Mouse (Mus musculus) heart, adult 18-20 months (tissue): ENCODE results near the gene Nasp. TPM values are rescaled to one million over a fixed set of nuclear protein-coding genes. Genes with fewer than 3 reads are reported as not detected.
A peak's percentile ranks its signal among the peaks of the same experiment; 100 is the strongest.

Source experiments
- DNase-seq, 2 experiments: peaks; one replicate each; pipeline ENCODE4 v3.0.0; 2021 to 2022; ENCODE audit warnings: mixed read lengths in 1 of 2
- total RNA-seq, 2 experiments: library from RNA; stranded (reverse); gene quantifications; 2 replicates each; pipeline ENCODE4 v1.2.3; 2021

Nasp gene
- total RNA-seq, 2 experiments from 2014 or later, result 14.5 to 16.2 TPM

DNA sequence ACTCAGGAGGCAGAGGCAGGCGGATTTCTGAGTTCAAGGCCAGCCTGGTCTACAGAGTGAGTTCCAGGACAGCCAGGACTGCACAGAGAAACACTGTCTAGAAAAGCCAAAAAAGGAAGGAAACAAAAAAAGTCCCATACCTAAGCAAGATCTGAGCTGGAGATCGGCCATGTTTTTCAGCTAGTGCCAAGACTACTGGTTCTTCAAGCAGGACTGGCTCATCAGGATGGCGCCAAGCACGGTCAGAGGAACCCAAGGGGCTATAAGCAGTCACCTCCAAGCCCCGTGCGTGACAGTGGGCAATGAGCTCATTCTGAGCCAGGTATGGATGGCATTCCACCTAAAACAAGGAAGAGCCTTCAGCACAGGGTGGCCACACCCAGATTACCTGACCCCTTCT lies 11.1 kb upstream of the Nasp start:
- DNase-seq, result no peak

DNA sequence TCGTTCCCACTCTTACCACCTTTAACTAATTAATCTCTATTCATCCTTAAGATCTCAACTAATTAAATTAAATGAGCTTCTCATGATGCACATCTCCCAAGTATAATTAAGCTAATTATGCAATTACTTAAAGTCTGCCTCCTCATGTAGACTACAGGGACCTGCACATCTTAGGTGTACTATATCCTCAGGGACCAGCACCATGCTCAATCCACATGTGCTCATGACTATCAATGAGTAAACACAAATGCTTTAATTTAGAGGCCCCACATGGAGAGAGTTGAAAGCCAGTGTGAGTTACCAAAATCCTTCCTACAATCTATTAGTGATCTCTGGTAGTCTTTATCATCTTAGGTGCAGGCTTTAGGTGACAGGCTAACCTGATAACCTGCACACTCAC lies 7.5 kb upstream of the Nasp start:
- DNase-seq, result no peak

DNA sequence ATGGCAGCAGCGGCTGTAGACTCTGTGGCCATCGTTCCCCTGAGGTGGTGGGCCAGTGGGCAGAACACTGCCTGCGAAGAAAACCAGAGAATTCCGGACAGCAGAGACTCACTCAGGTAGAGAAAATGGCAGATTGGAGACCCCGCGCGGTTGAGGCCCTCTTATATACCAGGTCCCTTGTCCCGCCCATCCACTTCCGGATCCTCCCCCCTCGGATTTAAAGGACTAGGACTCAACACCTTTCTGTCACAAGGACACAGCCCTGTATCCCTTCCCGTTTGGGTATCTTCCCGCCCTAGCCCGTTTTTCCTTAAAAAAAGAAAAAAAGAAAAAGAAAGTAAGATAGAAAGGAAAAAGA lies 403 bp downstream of the Nasp start:
- peak; percentile 95 to 98 for DNase-seq

DNA sequence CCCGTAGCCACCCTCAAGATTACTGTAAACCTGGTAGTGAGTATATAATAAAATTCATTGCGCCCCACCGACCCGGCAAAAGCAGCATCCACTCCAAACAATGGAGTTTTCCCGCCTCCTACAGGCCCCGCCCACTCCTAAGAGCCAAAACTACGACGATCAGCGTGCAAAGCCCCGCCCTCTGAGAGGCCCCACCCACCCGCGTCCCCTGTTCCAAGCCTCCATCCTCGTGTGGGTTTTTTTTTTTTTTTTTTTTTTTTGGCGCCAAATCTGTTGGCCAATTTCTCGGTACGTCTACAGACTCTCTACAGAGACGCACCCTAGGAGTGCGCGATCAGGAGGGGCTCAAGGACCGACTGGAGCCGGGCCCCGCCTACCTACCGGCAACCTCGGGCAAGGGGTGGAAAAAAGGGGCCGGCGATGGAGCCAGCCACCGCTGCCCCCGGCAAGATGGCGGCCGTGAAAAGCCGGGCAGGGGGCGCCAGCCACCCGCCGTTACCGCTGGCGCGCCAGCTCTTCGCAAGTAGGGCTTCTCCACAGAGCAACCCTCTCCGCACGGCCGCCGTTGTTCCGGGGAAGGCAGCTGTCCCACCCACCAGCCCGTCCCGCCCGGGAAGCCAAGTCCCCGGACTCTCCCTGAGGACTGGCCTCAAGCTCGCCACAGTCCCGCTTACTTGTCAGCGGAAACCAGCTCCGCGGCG lies 933 bp downstream of the Nasp start:
- peak; percentile 82 to 88 for DNase-seq

DNA sequence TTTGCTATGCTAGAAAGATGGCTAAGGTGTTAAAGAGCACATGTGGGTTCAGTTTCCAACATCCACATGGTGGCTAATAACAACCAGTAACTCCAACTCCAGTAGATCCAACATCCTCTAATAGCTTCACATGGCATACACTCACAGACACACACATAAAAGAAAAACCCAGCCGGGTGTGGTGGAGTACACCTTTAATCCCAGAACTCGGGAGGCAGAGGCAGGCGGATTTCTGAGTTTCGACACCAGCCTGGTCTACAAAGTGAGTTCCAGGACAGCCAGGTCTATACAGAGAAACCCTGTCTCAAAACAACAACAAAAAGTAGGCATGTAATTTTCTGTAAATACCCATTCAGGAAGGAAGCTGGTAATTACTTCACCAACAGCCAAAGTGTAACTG lies 2.9 kb downstream of the Nasp start:
- DNase-seq, result no peak

DNA sequence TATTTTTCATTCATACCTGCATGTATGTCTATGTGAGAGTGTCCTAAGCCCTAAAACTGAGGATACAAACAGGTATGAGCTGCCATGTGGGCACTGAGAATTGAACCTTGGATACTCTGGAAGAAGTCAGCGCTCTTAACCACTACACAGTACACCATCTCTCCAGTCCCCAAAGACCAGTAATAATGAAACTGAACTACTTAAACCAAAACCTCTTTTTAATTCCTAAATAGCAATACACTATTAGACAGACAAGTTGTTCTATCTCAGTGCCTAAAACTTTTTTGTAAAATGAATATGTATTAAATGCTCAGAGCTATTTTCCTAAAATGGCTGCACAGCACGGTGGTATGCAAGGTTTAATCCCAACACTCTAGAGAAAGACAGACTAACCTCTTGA lies 12.5 kb downstream of the Nasp start:
- DNase-seq, result no peak

DNA sequence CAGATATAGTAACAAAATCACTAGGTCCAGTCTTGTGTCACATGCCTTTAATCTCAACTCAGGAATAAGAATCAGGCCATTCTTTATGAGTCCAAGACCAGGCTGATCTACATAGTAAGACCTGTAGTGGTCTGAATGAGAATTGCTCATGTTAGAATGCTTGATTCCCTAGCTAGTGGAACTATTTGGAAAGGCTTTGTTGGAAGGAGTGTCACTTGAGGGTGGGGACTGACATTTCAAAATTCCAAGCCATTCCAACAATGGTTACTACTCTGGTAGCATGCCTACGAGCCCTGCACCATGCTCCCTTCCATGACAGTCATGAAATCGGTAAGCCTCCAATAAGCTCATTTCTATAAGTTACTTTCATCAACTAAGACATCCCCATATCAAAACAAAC lies 15.1 kb downstream of the Nasp start:
- no peak for DNase-seq

DNA sequence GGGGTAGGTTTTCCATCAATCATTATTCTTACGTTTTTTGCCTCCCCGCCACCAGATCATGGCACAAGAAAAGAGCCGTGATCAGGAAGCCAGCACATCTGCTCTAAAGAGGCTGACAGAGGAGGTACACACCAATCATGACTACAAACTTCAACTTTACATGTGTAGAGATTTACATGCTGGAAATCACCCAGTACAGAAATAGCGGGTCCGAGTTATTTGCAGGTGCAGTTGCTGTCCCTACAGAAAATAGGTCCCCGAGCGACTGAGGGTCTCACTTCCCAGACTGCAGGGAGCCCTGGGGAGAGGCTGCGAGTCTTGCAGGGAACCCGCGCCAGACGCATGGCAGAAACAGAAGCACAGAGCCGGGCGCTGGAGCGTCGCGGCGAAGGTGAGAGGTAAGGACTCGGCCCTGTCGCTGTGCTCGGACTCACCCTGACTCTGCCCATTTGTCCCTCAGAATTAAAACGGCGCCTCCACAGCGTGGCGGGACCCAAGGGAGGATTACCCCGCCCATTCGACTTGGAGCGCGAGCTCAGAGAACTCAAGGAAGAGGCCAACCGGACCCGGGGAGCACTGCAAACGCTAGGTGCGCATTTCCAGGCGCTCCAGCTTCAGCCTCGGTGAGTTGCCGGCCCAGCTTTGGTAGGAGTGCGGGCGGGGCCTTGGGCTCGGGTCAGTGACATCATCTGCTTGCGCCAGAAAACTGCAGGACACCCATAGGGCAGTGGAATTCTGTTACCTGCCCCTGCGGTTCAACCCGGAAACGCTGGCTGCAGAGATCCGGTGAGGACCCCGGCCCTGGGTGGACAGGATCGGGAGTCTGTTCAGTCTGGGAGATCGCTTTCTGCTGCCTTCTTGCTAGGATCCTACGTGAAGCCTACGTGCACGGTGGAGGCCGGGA lies 30.5 kb downstream of the Nasp start:
- peak; percentile 92 to 93 for DNase-seq

DNA sequence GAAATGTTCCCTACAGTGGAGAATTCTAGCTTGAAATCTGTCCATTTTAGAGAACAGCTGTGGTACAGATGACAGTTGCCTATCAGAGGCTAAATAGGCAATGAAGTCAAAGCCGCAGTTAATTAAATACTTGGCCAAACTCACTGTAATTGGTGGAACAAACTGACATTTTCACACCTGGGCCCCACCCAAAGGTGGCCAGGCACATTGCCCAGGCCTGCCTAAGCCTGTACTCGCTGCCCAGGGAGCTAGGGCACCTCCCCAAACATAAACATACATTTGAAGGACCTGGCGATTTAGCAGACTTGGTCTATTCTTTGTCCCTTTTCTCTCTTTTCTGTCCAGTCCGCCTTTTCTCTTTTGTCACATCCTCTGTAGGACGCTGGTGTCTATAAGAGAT lies 31.4 kb downstream of the Nasp start, which contains the start of gene Ccdc17:
Gene Ccdc17 (plus strand): TSS at position 276 of the 400 bp plus-strand sequence.
- DNase-seq, result no peak

DNA sequence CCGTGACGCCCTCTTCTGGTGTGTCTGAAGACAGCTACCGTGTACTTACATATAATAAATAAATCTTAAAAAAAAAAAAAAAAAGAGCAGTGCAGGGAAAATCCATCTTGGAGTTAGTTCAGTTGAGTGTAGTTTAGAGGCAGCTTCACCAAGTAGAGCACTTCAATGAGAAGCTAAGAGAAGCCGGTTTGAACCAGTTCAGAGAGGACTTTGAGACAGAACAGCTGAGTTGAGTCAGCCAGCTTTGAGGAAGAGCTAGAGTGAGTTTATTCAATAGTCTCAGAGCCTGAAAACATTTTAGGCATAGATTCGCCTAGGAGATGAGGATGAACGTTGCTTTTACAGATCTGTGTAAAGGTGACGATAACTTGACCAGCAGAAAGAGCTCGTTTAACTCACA lies 31.9 kb downstream of the Nasp start:
- no peak for DNase-seq

DNA sequence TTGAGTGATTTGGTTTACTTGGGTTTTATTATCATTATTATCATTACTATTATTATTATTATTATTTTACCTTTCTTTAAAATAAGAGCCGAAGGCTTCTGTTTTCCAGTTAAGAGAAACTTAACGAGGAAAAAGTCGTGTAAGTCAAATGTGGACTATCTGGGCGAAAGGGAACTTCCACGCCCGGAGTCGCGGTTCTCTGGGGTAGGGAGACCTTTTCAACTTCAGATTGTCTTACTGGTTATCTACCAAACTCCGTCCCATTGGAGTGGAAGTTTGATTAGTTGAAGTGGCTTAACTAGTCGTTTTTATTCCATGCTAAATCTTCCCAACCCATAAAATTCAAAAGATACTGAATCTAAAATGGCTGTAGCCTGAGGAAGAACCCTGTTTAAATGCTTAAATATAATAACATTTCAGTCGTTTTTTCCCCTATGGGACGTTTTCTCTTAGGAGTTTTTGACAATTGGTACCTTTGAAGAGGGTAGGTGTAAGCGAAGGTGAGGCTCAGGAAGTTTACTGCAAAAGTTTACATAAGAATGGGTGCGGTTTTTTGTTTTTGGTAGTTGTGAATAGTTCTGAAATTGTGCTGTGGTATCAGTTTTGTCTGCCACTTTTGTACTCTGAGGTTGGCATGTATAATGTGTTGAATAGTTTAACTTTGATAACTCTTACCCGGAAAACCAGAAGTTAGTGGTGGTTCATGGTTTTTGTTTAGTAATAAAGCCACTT lies 69.4 kb downstream of the Nasp start:
- no peak for DNase-seq

DNA sequence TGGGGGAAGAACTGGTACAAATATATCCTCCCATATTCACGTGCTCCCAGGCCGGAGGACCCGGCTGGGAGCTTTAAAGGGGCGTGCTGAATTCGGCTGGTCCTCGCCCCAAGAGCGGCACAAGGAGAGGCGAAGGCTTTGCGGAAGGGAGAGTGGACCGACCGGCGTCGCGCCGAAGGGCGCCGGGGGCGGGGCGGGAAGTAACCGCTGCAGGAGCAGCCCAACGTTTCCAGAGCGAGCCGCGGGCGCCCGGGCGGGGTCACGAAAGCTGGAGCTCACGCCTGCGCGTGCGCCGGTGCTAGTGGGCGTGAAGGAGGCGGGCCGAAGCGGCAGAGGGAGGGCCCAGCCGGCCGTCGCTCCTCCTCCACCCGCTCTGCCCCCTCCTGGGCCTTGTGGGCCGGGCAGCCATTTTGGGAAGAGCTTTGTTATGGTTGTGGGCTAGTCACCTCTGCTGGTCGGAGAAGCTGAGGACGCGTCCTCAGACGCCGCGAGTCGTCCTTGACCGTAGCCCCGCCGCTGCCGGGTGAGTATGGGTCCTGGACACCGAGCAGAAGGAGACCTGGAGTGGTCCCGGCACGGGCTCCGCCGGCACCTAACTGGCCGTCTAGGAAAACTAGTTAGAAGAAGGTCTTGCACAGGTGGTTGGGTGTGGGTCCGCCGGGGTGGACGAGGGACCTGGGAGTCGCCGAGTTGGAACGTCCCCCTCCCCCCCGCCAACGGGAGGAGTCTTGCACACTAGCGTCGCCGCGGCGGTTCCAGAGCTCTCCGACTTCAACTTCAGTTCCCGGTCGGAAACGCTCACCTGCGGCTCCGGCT lies 70.2 kb downstream of the Nasp start, which contains the start of gene Gpbp1l1:
Gene Gpbp1l1 (plus strand): TSS at position 353 of the 816 bp plus-strand sequence.
- DNase-seq, result peak; percentile 97 to 98

DNA sequence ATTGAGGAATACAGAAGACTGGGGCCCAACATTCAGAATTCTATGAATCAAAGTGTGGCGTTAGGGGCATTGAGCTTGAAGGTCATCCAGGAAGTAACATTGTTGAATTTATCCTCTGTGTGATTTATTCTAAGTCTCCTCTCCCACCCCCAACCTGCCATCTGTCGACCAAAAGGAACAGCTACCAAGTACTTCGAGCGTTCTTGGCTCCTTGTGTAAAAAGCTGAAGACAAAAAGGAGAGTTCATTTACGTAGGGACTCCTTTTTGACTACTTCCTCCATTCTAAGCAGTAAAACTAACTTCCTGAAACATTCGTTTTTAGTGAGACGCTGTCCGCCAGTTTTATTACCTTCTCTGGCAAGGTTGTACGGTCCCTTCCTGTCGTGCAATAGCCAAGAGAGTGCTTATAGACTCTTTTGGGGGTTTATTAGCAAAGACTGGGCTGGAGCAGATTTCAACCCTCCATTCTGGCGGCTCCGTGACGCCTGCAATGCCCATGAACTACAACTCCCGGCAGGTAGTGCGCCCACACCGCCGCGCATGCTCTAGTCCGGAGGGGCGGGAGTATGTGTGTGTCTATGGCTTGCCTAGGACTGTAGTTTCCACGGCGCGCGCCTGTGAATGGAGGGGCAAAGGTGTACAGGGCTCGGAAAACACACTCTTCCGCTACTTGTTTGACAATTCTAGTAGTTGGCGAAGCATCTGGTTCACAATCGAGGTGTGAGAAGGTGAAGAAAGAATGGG lies 71.0 kb downstream of the Nasp start:
- DNase-seq, result peak; percentile 96 to 98

DNA sequence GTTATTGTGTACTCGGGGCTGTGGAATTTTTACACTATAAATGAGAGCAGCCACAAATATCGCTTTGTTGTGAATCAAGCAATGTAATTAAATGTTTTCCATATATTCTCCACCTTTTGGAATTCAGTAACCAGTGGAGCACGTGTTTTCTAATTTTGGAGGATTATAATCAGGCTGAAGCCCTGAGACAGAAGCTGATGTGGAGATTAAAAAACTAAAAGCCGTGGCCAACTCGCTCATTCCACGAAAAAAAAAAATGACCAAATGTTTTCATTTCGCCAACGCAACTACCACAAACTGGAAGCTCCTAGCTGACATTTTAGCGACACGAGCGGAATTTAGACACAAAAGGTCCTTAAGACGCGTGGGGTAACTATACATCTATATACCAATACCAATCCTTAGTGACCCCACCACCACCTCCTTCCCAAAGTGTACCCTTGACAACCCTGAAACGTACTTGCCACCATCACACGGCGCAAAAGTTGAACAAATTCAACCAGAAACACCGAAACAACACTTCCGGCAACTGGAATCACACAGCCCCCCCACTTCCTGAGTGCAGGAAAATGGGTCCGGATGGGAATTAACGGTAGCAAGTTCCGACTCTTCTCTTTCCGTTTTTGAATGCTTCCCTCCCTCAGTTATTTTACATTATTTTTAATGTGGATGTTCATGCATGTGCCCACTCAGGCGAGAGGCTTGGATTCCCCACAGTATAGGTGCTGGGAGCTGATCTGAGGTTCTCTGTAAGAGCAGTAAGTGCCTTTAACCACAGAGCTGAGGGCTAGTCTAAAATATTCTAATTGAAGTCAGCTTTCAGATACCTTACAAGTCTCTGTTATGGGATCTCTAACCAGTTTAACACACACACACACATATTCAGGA lies 72.1 kb downstream of the Nasp start, which contains the start of gene Tmem69:
Gene Tmem69 (minus strand): TSS at position 524 of the 888 bp plus-strand sequence.
- DNase-seq, result peak; percentile 80 to 91

DNA sequence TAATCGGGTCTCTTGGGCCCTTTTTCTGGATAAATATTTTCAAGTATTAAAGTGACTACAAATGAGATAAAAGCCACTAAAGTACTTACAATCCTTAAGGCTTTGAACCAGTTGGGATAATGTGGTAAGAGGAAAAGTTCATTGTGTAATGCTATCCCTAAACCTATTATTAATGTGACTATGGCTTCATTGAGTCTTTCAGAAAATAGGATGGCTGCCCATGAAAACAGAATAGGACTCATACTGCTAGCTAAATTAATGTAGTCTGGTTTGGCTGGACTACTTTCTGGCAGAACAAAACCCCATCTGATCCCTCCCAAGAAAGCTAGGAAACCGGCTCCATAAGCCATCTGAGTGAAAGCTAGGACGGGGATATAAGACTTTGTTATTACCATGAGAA lies 74.7 kb downstream of the Nasp start:
- DNase-seq, result no peak
